Mouse (Mus musculus) hematopoietic stem cell, adult 5-6 weeks (primary cell): Measurements from ENCODE around the gene Arhgef9. TPM values are rescaled to one million over a fixed set of nuclear protein-coding genes. Genes with fewer than 3 reads are reported as not detected.
A peak's percentile ranks its signal among the peaks of the same experiment; 100 is the strongest.

ENCODE experiments used
- ATAC-seq, 2 experiments: fragments of 125-278 bp in 1 of 2; replicated peaks in 1 of 2; 2 replicates each; pipeline ENCODE4 v1.8.0; 2016 to 2017; ENCODE audit warnings: inconsistent platforms in 2 of 2, mild to moderate bottlenecking in 2 of 2, moderate number of reproducible peaks in 2 of 2, low read depth in 1 of 2, moderate TSS enrichment in 1 of 2; ENCODE audit not compliant: low FRiP score in 2 of 2, poor library complexity in 2 of 2, severe bottlenecking in 2 of 2, insufficient read depth in 1 of 2, low TSS enrichment in 1 of 2
- total RNA-seq: library from RNA; stranded (forward); fragments of 172-1452, 232-1000 nt; gene quantifications from 2 replicates; pipeline ENCODE4 v1.2.3, GENCODE M21; 2017

Gene Arhgef9
- total RNA-seq, 1 experiment from 2014 or later, result 5.3 TPM

- ATAC-seq, result no peak
Measured at GRCm38 (mm10) chrX:95027907-95028306, 168.7 kb downstream of the Arhgef9 start.

GRCm38 (mm10) chrX:95026361-95026892, 170.2 kb downstream of the Arhgef9 start, which contains the start of gene Spin4:
Gene Spin4, minus strand, starts transcription at chrX:95026682.
- peak; percentile 59 to 74 for ATAC-seq

GRCm38 (mm10) chrX:95025779-95026360, 170.8 kb downstream of the Arhgef9 start:
- ATAC-seq, result peak; percentile 51

GRCm38 (mm10) chrX:95012033-95012432, 184.6 kb downstream of the Arhgef9 start:
- peak in 1 of 2 experiments; percentile 22; a peak in 1 of 4 replicates for ATAC-seq

Other genes with a start within 250 kb of the Arhgef9 start
- 0.50 and 1.4 TPM in 2 replicates for gene Spin4, start 170.2 kb downstream of the Arhgef9 start, total RNA-seq
- gene Amer1, start 248.0 kb upstream of the Arhgef9 start, total RNA-seq, result 11.4 and 14.4 TPM in 2 replicates